8 mouse cellular contexts compared by ENCODE assay signal in the genomic region with DNA sequence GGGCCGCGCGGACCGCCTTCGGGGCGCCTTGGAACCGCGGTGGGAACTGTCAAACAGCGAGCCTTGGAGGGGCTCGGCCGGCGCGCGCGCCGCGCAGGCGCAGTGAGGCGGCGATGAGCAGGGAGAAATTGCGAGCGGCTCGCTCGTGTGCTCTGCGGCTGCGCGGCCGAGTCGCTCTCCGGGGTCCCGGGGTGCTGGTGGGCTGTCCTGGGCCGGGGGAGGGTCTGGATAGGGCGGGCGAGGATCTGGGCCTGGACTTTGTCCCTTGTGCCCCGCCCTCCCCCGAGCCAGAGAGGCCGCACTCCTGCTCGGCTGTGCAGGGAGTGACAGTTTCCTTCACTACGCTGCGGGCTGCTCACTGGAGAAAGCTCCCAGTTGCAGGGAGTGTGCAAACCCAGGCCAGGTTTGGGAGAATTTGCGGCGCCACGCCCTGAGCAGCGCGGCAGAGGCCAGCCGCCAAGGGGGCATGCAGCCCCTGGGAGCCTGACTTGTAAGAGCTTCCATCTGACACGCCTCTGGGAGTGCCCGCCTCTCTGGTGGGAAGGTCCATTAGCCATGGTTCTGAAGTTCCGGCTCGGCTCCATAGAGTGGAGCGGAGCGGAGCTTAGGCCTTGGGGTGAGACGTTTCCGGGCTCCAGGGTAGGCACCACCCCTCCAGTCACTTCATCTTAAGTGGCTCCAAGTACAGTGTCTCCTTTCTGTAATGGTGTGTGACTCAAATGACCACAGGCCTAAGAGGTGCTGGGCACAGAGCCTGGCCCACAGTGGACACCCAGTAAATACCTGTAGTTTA. TPM values are rescaled to one million over a fixed set of nuclear protein-coding genes. Genes with fewer than 3 reads are reported as not detected.
DNase-seq lines count a peak whose midpoint lies in the region; ATAC-seq and TF ChIP-seq lines count a peak whose summit lies in the region.

No protein-coding gene starts in this region.

- peak overlapping the region; percentile 96 for H3K4me2 ChIP-seq in hindbrain, embryonic 16.5 days (ENCODE audit: low read length)

- TF ChIP-seq CTCF in gastrocnemius, adult 2 months (IDR thresholded peaks at IDR 0.05) = no peak

- H3K27me3 ChIP-seq in hindbrain, embryonic 16.5 days (replicated peaks; ENCODE audit: control insufficient read depth, insufficient read depth, low read length) = no peaks in the 10 kb centered on the region
- H3K27me3 ChIP-seq in midbrain, embryonic 10.5 days (ENCODE audit: low read depth, poor library complexity, severe bottlenecking) = peaks cover 26% of the 10 kb centered on the region

- peak overlapping the region; percentile 81 for H3K9ac ChIP-seq in hindbrain, embryonic 16.5 days (ENCODE audit: low read depth, low read length)

- intact Hi-C loops in gastrocnemius, adult 2 months (cut with DNase I) = no loop called here
- intact Hi-C loops in left cerebral cortex, postnatal 4 days (cut with DNase I) = no loop called here

- peak overlapping the region; percentile 83 for H3K4me3 ChIP-seq in gastrocnemius, adult 2 months
- peak overlapping the region; percentile 91 for H3K4me3 ChIP-seq in hindbrain, embryonic 16.5 days (ENCODE audit: low read length)
- H3K4me3 ChIP-seq in midbrain, embryonic 10.5 days = peak overlapping the region; percentile 91

- peak overlapping the region; percentile 93 for H3K27ac ChIP-seq in gastrocnemius, adult 2 months
- peak overlapping the region; percentile 96 for H3K27ac ChIP-seq in hindbrain, embryonic 16.5 days (ENCODE audit: low read depth, low read length)
- H3K27ac ChIP-seq in midbrain, embryonic 10.5 days (replicated peaks) = peak overlapping the region; percentile 90

- peaks cover 20% of the 10 kb centered on the region for H3K4me1 ChIP-seq in hindbrain, embryonic 16.5 days (ENCODE audit: control insufficient read depth, insufficient read depth, low read depth, low read length)
- peaks cover 42% of the 10 kb centered on the region for H3K4me1 ChIP-seq in midbrain, embryonic 10.5 days

- DNase-seq in right cerebral cortex, adult 18-20 months = peak; percentile 60
- DNase-seq in right cerebral cortex, postnatal 25 days = no peak
- DNase-seq in cerebellum, postnatal 36 days = peak; percentile 44 to 76
- peak; percentile 89 for DNase-seq in gastrocnemius, adult 2 months
- peak; percentile 92 for DNase-seq in left cerebral cortex, postnatal 4 days
- peak; percentile 93 for DNase-seq in midbrain, embryonic 10.5 days (ENCODE audit: low spot score)
- peak; percentile 44 to 91 for DNase-seq in spleen, postnatal 4 days (ENCODE audit: low spot score in 2 of 2)

- 1% methylated on average over 48 of the region's 54 CpGs for WGBS in hindbrain, embryonic 16.5 days
- WGBS in midbrain, embryonic 10.5 days = under 1% methylated on average over 54 of the region's 54 CpGs

- peak; percentile 82 for ATAC-seq in hindbrain, embryonic 16.5 days

- H3K36me3 ChIP-seq in hindbrain, embryonic 16.5 days (ENCODE audit: control insufficient read depth, insufficient read depth, low read length) = peaks cover 13% of the 10 kb centered on the region
- peaks cover 38% of the 10 kb centered on the region for H3K36me3 ChIP-seq in midbrain, embryonic 10.5 days

- no peaks in the 10 kb centered on the region for H3K9me3 ChIP-seq in hindbrain, embryonic 16.5 days (ENCODE audit: control insufficient read depth, low read length)
- H3K9me3 ChIP-seq in midbrain, embryonic 10.5 days (replicated peaks) = no peaks in the 10 kb centered on the region

RNA-seq across cellular contexts. Expression of gene Dolpp1, which starts 0.7 kb away (rescaled TPM):
- total RNA-seq in gastrocnemius, adult 2 months (2021) = 1 to 10 TPM; 5.3 to 6.1 TPM
- 63.7 and 67.7 TPM in 2 replicates for polyA plus RNA-seq in hindbrain, embryonic 16.5 days (2015; fragmentation: Nextera tagmentation; extraction: Ambion mirVana)
- total RNA-seq in left cerebral cortex, postnatal 4 days (2021) = 10 to 100 TPM; 41.1 to 43.9 TPM
- polyA plus RNA-seq in midbrain, embryonic 10.5 days (2016; fragmentation: Nextera tagmentation; extraction: Ambion mirVana) = 53.2 and 62.7 TPM in 2 replicates

RNA-seq across cellular contexts. Expression of gene Crat, which starts 22.8 kb away (rescaled TPM):
- total RNA-seq in gastrocnemius, adult 2 months (2021) = 100 to 1,000 TPM; 362 to 422 TPM
- polyA plus RNA-seq in hindbrain, embryonic 16.5 days (2015; fragmentation: Nextera tagmentation; extraction: Ambion mirVana) = 25.4 and 30.8 TPM in 2 replicates
- total RNA-seq in left cerebral cortex, postnatal 4 days (2021) = 10 to 100 TPM; 33.2 to 33.3 TPM
- polyA plus RNA-seq in midbrain, embryonic 10.5 days (2016; fragmentation: Nextera tagmentation; extraction: Ambion mirVana) = 22.5 and 23.7 TPM in 2 replicates

RNA-seq across cellular contexts. Expression of gene Ptpa, which starts 23.1 kb away (rescaled TPM):
- total RNA-seq in gastrocnemius, adult 2 months (2021) = 10 to 100 TPM; 48.9 to 86.1 TPM
- polyA plus RNA-seq in hindbrain, embryonic 16.5 days (2015; fragmentation: Nextera tagmentation; extraction: Ambion mirVana) = 153 and 159 TPM in 2 replicates
- total RNA-seq in left cerebral cortex, postnatal 4 days (2021) = 100 to 1,000 TPM; 145 to 153 TPM
- 151 and 152 TPM in 2 replicates for polyA plus RNA-seq in midbrain, embryonic 10.5 days (2016; fragmentation: Nextera tagmentation; extraction: Ambion mirVana)

RNA-seq across cellular contexts. Expression of gene Miga2, which starts 28.7 kb away (rescaled TPM):
- 10 to 100 TPM; 15.5 to 39.0 TPM for total RNA-seq in gastrocnemius, adult 2 months (2021)
- 38.2 and 39.7 TPM in 2 replicates for polyA plus RNA-seq in hindbrain, embryonic 16.5 days (2015; fragmentation: Nextera tagmentation; extraction: Ambion mirVana)
- 10 to 100 TPM; 69.7 to 76.5 TPM for total RNA-seq in left cerebral cortex, postnatal 4 days (2021)
- polyA plus RNA-seq in midbrain, embryonic 10.5 days (2016; fragmentation: Nextera tagmentation; extraction: Ambion mirVana) = 27.8 and 29.6 TPM in 2 replicates

RNA-seq across cellular contexts. Expression of gene Sh3glb2, which starts 33.6 kb away (rescaled TPM):
- total RNA-seq in gastrocnemius, adult 2 months (2021) = 10 to 100 TPM; 12.7 to 18.8 TPM
- 208 and 221 TPM in 2 replicates for polyA plus RNA-seq in hindbrain, embryonic 16.5 days (2015; fragmentation: Nextera tagmentation; extraction: Ambion mirVana)
- total RNA-seq in left cerebral cortex, postnatal 4 days (2021) = 100 to 1,000 TPM; 161 to 176 TPM
- polyA plus RNA-seq in midbrain, embryonic 10.5 days (2016; fragmentation: Nextera tagmentation; extraction: Ambion mirVana) = 70.7 and 84.7 TPM in 2 replicates

Comparison
In these comparisons a context has a peak if more than half of its experiments do, and no peak if none do; other contexts are left out.
1. RNA of gene Dolpp1, which starts 0.7 kb away (total RNA-seq): 41.1 to 43.9 TPM in left cerebral cortex, postnatal 4 days; 5.3 to 6.1 TPM in gastrocnemius, adult 2 months; every median in the first group is over 4 times any median in the second.
2. RNA of gene Crat, which starts 22.8 kb away (total RNA-seq): 362 to 422 TPM in gastrocnemius, adult 2 months; 33.2 to 33.3 TPM in left cerebral cortex, postnatal 4 days; every median in the first group is over 10 times any median in the second.
3. Peak in every context shown above with its lines, with median percentiles within 50 percentile points of each other: H3K27ac ChIP-seq and H3K4me3 ChIP-seq.